In the genomic region with DNA sequence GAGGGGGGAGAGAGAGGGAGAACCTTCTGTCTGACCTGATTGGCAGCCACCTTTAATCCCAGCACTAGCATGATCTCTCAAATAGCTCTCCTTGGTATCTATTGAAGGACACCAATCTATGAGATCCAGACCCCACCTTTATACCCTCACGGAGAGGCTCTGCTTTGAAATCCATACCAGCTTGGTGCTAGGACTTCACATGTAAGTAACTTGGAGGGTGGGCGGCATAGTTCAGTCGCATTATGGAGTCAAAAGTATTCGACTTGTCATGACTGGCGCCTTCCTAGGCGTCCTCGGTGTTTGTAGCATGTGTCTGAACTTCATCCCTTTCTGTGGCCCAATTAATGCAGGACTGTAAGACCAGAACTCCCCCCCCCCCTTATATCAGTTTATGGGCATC, we compare ENCODE assay signal across 12 mouse cellular contexts. TPM values are rescaled to one million over a fixed set of nuclear protein-coding genes. Genes with fewer than 3 reads are reported as not detected.
A peak's percentile ranks its signal among the peaks of the same experiment; 100 is the strongest.
DNase-seq lines count a peak whose midpoint lies in the region; ATAC-seq and TF ChIP-seq lines count a peak whose summit lies in the region.
"Had no signal": no experiment of that assay in that cellular context is flagged by ENCODE, and none has a peak within 500 bp of the region (broad histone marks: within the 10 kb centered on the region; RNA-seq: fewer than 3 reads in every experiment).

No protein-coding gene starts in this region.

- WGBS in forebrain, embryonic 10.5 days: 91% methylated on average over 7 of the region's 7 CpGs
- 95% methylated on average over 7 of the region's 7 CpGs for WGBS in forebrain, embryonic 16.5 days
- WGBS in midbrain, embryonic 10.5 days: 93% methylated on average over 7 of the region's 7 CpGs
- WGBS in midbrain, postnatal 0 days: 96% methylated on average over 7 of the region's 7 CpGs
- 92% methylated on average over 7 of the region's 7 CpGs for WGBS in neural tube, embryonic 14.5 days

- no peak overlapping the region for H3K9ac ChIP-seq in forebrain, embryonic 16.5 days (replicated peaks; ENCODE audit: low read depth, low read length)
- H3K9ac ChIP-seq in midbrain, postnatal 0 days (replicated peaks; ENCODE audit: low read length, poor library complexity, severe bottlenecking): no peak overlapping the region
- no peak overlapping the region for H3K9ac ChIP-seq in neural tube, embryonic 14.5 days (replicated peaks; ENCODE audit: low read depth, low read length)

- H3K9me3 ChIP-seq in forebrain, embryonic 10.5 days: no peaks in the 10 kb centered on the region
- H3K9me3 ChIP-seq in forebrain, embryonic 16.5 days (ENCODE audit: control insufficient read depth, low read length): no peaks in the 10 kb centered on the region
- H3K9me3 ChIP-seq in midbrain, embryonic 10.5 days (replicated peaks): no peaks in the 10 kb centered on the region
- no peaks in the 10 kb centered on the region for H3K9me3 ChIP-seq in midbrain, postnatal 0 days (ENCODE audit: low read length)
- no peaks in the 10 kb centered on the region for H3K9me3 ChIP-seq in neural tube, embryonic 14.5 days (ENCODE audit: control insufficient read depth, low read length)

- H3K4me3 ChIP-seq in forebrain, embryonic 10.5 days: peak overlapping the region; percentile 89
- H3K4me3 ChIP-seq in forebrain, embryonic 16.5 days (replicated peaks; ENCODE audit: low read length): no peak overlapping the region
- H3K4me3 ChIP-seq in midbrain, embryonic 10.5 days: peak overlapping the region; percentile 89
- H3K4me3 ChIP-seq in midbrain, postnatal 0 days (ENCODE audit: low read depth, low read length): no peak overlapping the region; the same call in 1 of the 2 replicates
- no peak overlapping the region for H3K4me3 ChIP-seq in neural tube, embryonic 14.5 days (ENCODE audit: low read depth, low read length)

- no peak overlapping the region for H3K4me2 ChIP-seq in forebrain, embryonic 16.5 days (ENCODE audit: low read length)
- H3K4me2 ChIP-seq in midbrain, postnatal 0 days (ENCODE audit: low read depth, low read length, poor library complexity, severe bottlenecking): no peak overlapping the region
- H3K4me2 ChIP-seq in neural tube, embryonic 14.5 days (ENCODE audit: low read depth, low read length): peak overlapping the region; percentile 47; the same call in 1 of the 2 replicates

- no peak overlapping the region for H3K27ac ChIP-seq in forebrain, embryonic 10.5 days
- no peak overlapping the region for H3K27ac ChIP-seq in forebrain, embryonic 16.5 days (ENCODE audit: low read length)
- 0 out of 2 replicates have a peak overlapping the region, but pooled peaks have one; percentile 95 for H3K27ac ChIP-seq in midbrain, embryonic 10.5 days (replicated peaks)
- H3K27ac ChIP-seq in midbrain, postnatal 0 days (ENCODE audit: low read depth, low read length): no peak overlapping the region
- no peak overlapping the region for H3K27ac ChIP-seq in neural tube, embryonic 14.5 days (ENCODE audit: low read depth, low read length)

- no peaks in the 10 kb centered on the region for H3K27me3 ChIP-seq in forebrain, embryonic 10.5 days (ENCODE audit: poor library complexity, severe bottlenecking)
- H3K27me3 ChIP-seq in forebrain, embryonic 16.5 days (replicated peaks; ENCODE audit: control insufficient read depth, insufficient read depth, low read length): no peaks in the 10 kb centered on the region
- no peaks in the 10 kb centered on the region for H3K27me3 ChIP-seq in midbrain, embryonic 10.5 days (ENCODE audit: low read depth, poor library complexity, severe bottlenecking)
- H3K27me3 ChIP-seq in midbrain, postnatal 0 days (ENCODE audit: insufficient read depth, low read length): no peaks in the 10 kb centered on the region
- H3K27me3 ChIP-seq in neural tube, embryonic 14.5 days (ENCODE audit: control insufficient read depth, insufficient read depth, low read length): no peaks in the 10 kb centered on the region

- ATAC-seq in forebrain, embryonic 16.5 days: no peak
- ATAC-seq in midbrain, postnatal 0 days (ENCODE audit: low FRiP score): no peak
- no peak for ATAC-seq in neural tube, embryonic 14.5 days (ENCODE audit: low read depth)
- no peak for ATAC-seq in inflammation-experienced regulatory T-cells, adult 6 months

- no peak for DNase-seq in forebrain, embryonic 10.5 days (ENCODE audit: extremely low spot score, low spot score)
- no peak for DNase-seq in midbrain, embryonic 10.5 days (ENCODE audit: low spot score)
- no peak for DNase-seq in midbrain, postnatal 0 days (ENCODE audit: low spot score)
- DNase-seq in induced T-regulatory cell, adult 2 months (ENCODE audit: low read depth): peak; percentile 19
- DNase-seq in layer of hippocampus, adult 11-12 months (ENCODE audit: low spot score): no peak
- DNase-seq: adrenal gland, postnatal 36 days; kidney, adult 11 months; lung, postnatal 10 days; thymus, postnatal 36 days had no signal

- no peak for TF ChIP-seq CTCF in midbrain, postnatal 0 days (IDR thresholded peaks at IDR 0.05)

- H3K36me3 ChIP-seq in forebrain, embryonic 10.5 days (replicated peaks): peaks cover 26% of the 10 kb centered on the region
- H3K36me3 ChIP-seq in forebrain, embryonic 16.5 days (ENCODE audit: control insufficient read depth, insufficient read depth): peaks cover 4% of the 10 kb centered on the region; the same call in 1 of the 2 replicates
- H3K36me3 ChIP-seq in midbrain, embryonic 10.5 days: peaks cover 22% of the 10 kb centered on the region
- 0 out of 2 replicates have a peak, but pooled peaks cover 6% of the 10 kb centered on the region for H3K36me3 ChIP-seq in midbrain, postnatal 0 days (ENCODE audit: insufficient read depth, low read length)
- H3K36me3 ChIP-seq in neural tube, embryonic 14.5 days (ENCODE audit: control insufficient read depth, insufficient read depth, low read length): no peaks in the 10 kb centered on the region

- peaks cover 32% of the 10 kb centered on the region for H3K4me1 ChIP-seq in forebrain, embryonic 10.5 days
- peaks cover 22% of the 10 kb centered on the region for H3K4me1 ChIP-seq in forebrain, embryonic 16.5 days (replicated peaks; ENCODE audit: control insufficient read depth, insufficient read depth, low read length)
- H3K4me1 ChIP-seq in midbrain, embryonic 10.5 days: peaks cover 23% of the 10 kb centered on the region
- peaks cover 8% of the 10 kb centered on the region for H3K4me1 ChIP-seq in midbrain, postnatal 0 days (ENCODE audit: insufficient read depth, low read length)
- peaks cover 10% of the 10 kb centered on the region for H3K4me1 ChIP-seq in neural tube, embryonic 14.5 days (ENCODE audit: control insufficient read depth, insufficient read depth, low read length)

RNA-seq across cellular contexts. Expression of gene Zc3h18, which starts 1.1 kb away (rescaled TPM):
- polyA plus RNA-seq in forebrain, embryonic 10.5 days (2016; fragmentation: Nextera tagmentation; extraction: Ambion mirVana): 73.2 and 81.1 TPM in 2 replicates
- polyA plus RNA-seq in forebrain, embryonic 16.5 days (2015; fragmentation: Nextera tagmentation; extraction: Ambion mirVana): 44.7 and 47.5 TPM in 2 replicates
- 75.7 and 79.4 TPM in 2 replicates for polyA plus RNA-seq in midbrain, embryonic 10.5 days (2016; fragmentation: Nextera tagmentation; extraction: Ambion mirVana)
- 29.4 and 41.3 TPM in 2 replicates for total RNA-seq in midbrain, postnatal 0 days (2014; rRNA removed)
- polyA plus RNA-seq in midbrain, postnatal 0 days (2015; fragmentation: Nextera tagmentation; extraction: Ambion mirVana): 23.4 and 25.0 TPM in 2 replicates
- 20.4 and 25.9 TPM in 2 replicates for polyA plus RNA-seq in neural tube, embryonic 14.5 days (2014; fragmentation: Nextera tagmentation; extraction: Ambion mirVana)
- 10 to 100 TPM; 12.0 to 16.0 (median 13.0) TPM for polyA plus RNA-seq in inflammation-experienced regulatory T-cells, adult 6 months (2017; shearing (Covaris generic))

RNA-seq across cellular contexts. Expression of gene Trhr2, which starts 14.8 kb away (rescaled TPM):
- polyA plus RNA-seq in forebrain, embryonic 10.5 days (2016; fragmentation: Nextera tagmentation; extraction: Ambion mirVana): not detected in 2 replicates
- polyA plus RNA-seq in forebrain, embryonic 16.5 days (2015; fragmentation: Nextera tagmentation; extraction: Ambion mirVana): not detected in 2 replicates
- polyA plus RNA-seq in midbrain, embryonic 10.5 days (2016; fragmentation: Nextera tagmentation; extraction: Ambion mirVana): not detected in 2 replicates
- 0.93 and 3.5 TPM in 2 replicates for total RNA-seq in midbrain, postnatal 0 days (2014; rRNA removed)
- 0.15 and 0.37 TPM in 2 replicates for polyA plus RNA-seq in midbrain, postnatal 0 days (2015; fragmentation: Nextera tagmentation; extraction: Ambion mirVana)
- polyA plus RNA-seq in neural tube, embryonic 14.5 days (2014; fragmentation: Nextera tagmentation; extraction: Ambion mirVana): not detected in 2 replicates
- not detected for polyA plus RNA-seq in inflammation-experienced regulatory T-cells, adult 6 months (2017; shearing (Covaris generic))
- total RNA-seq: adrenal gland, postnatal 36 days had no signal

RNA-seq across cellular contexts. Expression of gene Il17c, which starts 46.5 kb away (rescaled TPM):
- polyA plus RNA-seq in forebrain, embryonic 10.5 days (2016; fragmentation: Nextera tagmentation; extraction: Ambion mirVana): 0.21 TPM in 1 of 2 replicates, not detected in the other
- 0.61 TPM in 1 of 2 replicates, not detected in the other for polyA plus RNA-seq in forebrain, embryonic 16.5 days (2015; fragmentation: Nextera tagmentation; extraction: Ambion mirVana)
- not detected in 2 replicates for polyA plus RNA-seq in midbrain, embryonic 10.5 days (2016; fragmentation: Nextera tagmentation; extraction: Ambion mirVana)
- not detected in 2 replicates for total RNA-seq in midbrain, postnatal 0 days (2014; rRNA removed)
- polyA plus RNA-seq in midbrain, postnatal 0 days (2015; fragmentation: Nextera tagmentation; extraction: Ambion mirVana): 0.37 TPM in 1 of 2 replicates, not detected in the other
- polyA plus RNA-seq in neural tube, embryonic 14.5 days (2014; fragmentation: Nextera tagmentation; extraction: Ambion mirVana): not detected in 2 replicates
- polyA plus RNA-seq in inflammation-experienced regulatory T-cells, adult 6 months (2017; shearing (Covaris generic)): under 1 TPM in 1 of 3 experiments, not detected in 2; 0.64 TPM
- total RNA-seq: adrenal gland, postnatal 36 days had no signal

RNA-seq across cellular contexts. Expression of gene Cyba, which starts 57.4 kb away (rescaled TPM):
- 70.0 and 75.7 TPM in 2 replicates for polyA plus RNA-seq in forebrain, embryonic 10.5 days (2016; fragmentation: Nextera tagmentation; extraction: Ambion mirVana)
- 25.1 and 30.5 TPM in 2 replicates for polyA plus RNA-seq in forebrain, embryonic 16.5 days (2015; fragmentation: Nextera tagmentation; extraction: Ambion mirVana)
- 75.8 and 80.9 TPM in 2 replicates for polyA plus RNA-seq in midbrain, embryonic 10.5 days (2016; fragmentation: Nextera tagmentation; extraction: Ambion mirVana)
- total RNA-seq in midbrain, postnatal 0 days (2014; rRNA removed): 23.1 and 27.7 TPM in 2 replicates
- 35.6 and 40.4 TPM in 2 replicates for polyA plus RNA-seq in midbrain, postnatal 0 days (2015; fragmentation: Nextera tagmentation; extraction: Ambion mirVana)
- 23.9 and 38.9 TPM in 2 replicates for polyA plus RNA-seq in neural tube, embryonic 14.5 days (2014; fragmentation: Nextera tagmentation; extraction: Ambion mirVana)
- 100 to 1,000 TPM; 664 to 875 (median 733) TPM for polyA plus RNA-seq in inflammation-experienced regulatory T-cells, adult 6 months (2017; shearing (Covaris generic))

Comparison
In these comparisons a context has a peak if more than half of its experiments do, and no peak if none do; other contexts are left out.
1. H3K4me3 ChIP-seq: peak in forebrain, embryonic 10.5 days (single experiment) and midbrain, embryonic 10.5 days (single experiment); none in forebrain, embryonic 16.5 days (single experiment), midbrain, postnatal 0 days (single experiment) and neural tube, embryonic 14.5 days (single experiment).